Mouse (Mus musculus) forebrain, postnatal 0 days (tissue): ENCODE results near the gene Arid1b. TPM values are rescaled to one million over a fixed set of nuclear protein-coding genes. Genes with fewer than 3 reads are reported as not detected.

Experiments
- ATAC-seq: fragments of 200-750 bp; cut with Nextera tagmentation; 2 replicates; pipeline ENCODE4 v1.8.0; 2017; ENCODE audit warnings: mild to moderate bottlenecking, moderate library complexity
- DNase-seq: peaks from one replicate; pipeline ENCODE4 v3.0.0-alpha.2; 2015
- H3K27ac ChIP-seq: fragments of 300-500 bp; sonication (generic); 2 replicates; pipeline ENCODE4 v1.5.1; 2014; ENCODE audit warnings: low read depth, mild to moderate bottlenecking, antibody characterized with exemption, low read length, moderate library complexity, mixed read lengths
- H3K27me3 ChIP-seq: fragments of 300-500 bp; sonication (generic); 2 replicates; pipeline ENCODE4 v1.6.1; 2014; ENCODE audit warnings: mild to moderate bottlenecking, low read length, mixed read lengths; ENCODE audit not compliant: insufficient read depth
- H3K36me3 ChIP-seq: fragments of 300-500 bp; sonication (generic); 2 replicates; pipeline ENCODE4 v1.6.1; 2014; ENCODE audit warnings: mild to moderate bottlenecking, moderate library complexity; ENCODE audit not compliant: insufficient read depth
- H3K4me1 ChIP-seq: fragments of 300-500 bp; sonication (generic); 2 replicates; pipeline ENCODE4 v1.6.1; 2014; ENCODE audit warnings: antibody characterized with exemption; ENCODE audit not compliant: insufficient read depth
- H3K4me2 ChIP-seq: fragments of 300-500 bp; sonication (generic); 2 replicates; pipeline ENCODE4 v1.6.1; 2014; ENCODE audit warnings: low read depth, mild to moderate bottlenecking, moderate library complexity
- H3K4me3 ChIP-seq: fragments of 300-500 bp; sonication (generic); 2 replicates; pipeline ENCODE4 v1.5.1; 2014; ENCODE audit warnings: low read depth, low read length, mixed read lengths
- H3K9ac ChIP-seq: fragments of 300-500 bp; sonication (generic); 2 replicates; pipeline ENCODE4 v1.6.1; 2014; ENCODE audit warnings: mild to moderate bottlenecking
- H3K9me3 ChIP-seq: fragments of 300-500 bp; sonication (generic); 2 replicates; pipeline ENCODE4 v1.6.1; 2016; ENCODE audit warnings: low read length
- CTCF ChIP-seq: sonication (generic); IDR thresholded peaks from 2 replicates; pipeline ENCODE4 v1.5.1; 2016; ENCODE audit warnings: antibody characterized with exemption, control low read depth, low read depth
- WGBS: fragments of 180-500 bp; shearing (Covaris S2); extraction: QIAGEN DNeasy Blood & Tissue Kit; methylation state at CpG from one replicate; pipeline ENCODE4 v1.1.7; 2014; 5-methylcytosine and 5-hydroxymethylcytosine counted together
- polyA plus RNA-seq: library from polyadenylated mRNA; unstranded; fragments of >200 nt; fragmentation: Nextera tagmentation; extraction: Ambion mirVana; gene quantifications from 2 replicates; pipeline ENCODE4 v1.2.1, GENCODE M21; 2015
- total RNA-seq: library from RNA; depleted of rRNA; stranded (reverse); fragments of >200 nt; gene quantifications from 2 replicates; pipeline ENCODE4 v1.2.3, GENCODE M21; 2014

Arid1b gene
- total and polyA plus RNA-seq, 2 experiments from 2014 or later: 10.5 to 51.6 TPM

- Histone ChIP-seq H3K27me3 (no peaks in the 10 kb centered on the region), H3K4me2 (no peak overlapping the region), H3K9me3 (no peaks in the 10 kb centered on the region), H3K4me3 (no peak overlapping the region), H3K9ac (no peak overlapping the region), H3K4me1 (peaks cover 6% of the 10 kb centered on the region), H3K36me3 (peaks cover 17% of the 10 kb centered on the region), H3K27ac (no peak overlapping the region)
- WGBS: 85% methylated on average over 10 of the region's 10 CpGs
- no peak for TF ChIP-seq CTCF
- DNase-seq (no peak), ATAC-seq (no peak)
Measured at GRCm38 (mm10) chr17:5305783-5306477, 311.8 kb downstream of the Arid1b start.

GRCm38 (mm10) chr17:5309930-5310329, 315.8 kb downstream of the Arid1b start:
- no peak overlapping the region for H3K9ac ChIP-seq
- H3K36me3 ChIP-seq: peaks cover 24% of the 10 kb centered on the region
- WGBS: 4% methylated on average over 5 of the region's 5 CpGs
- no peaks in the 10 kb centered on the region for H3K9me3 ChIP-seq
- peaks cover 13% of the 10 kb centered on the region for H3K4me1 ChIP-seq
- H3K4me2 ChIP-seq: no peak overlapping the region
- H3K27me3 ChIP-seq: no peaks in the 10 kb centered on the region
- DNase-seq: no peak
- ATAC-seq: peak; percentile 79
- no peak overlapping the region for H3K4me3 ChIP-seq
- H3K27ac ChIP-seq: peak overlapping the region; percentile 62
- no peak for TF ChIP-seq CTCF

- Histone ChIP-seq H3K9me3 (no peaks in the 10 kb centered on the region), H3K27me3 (no peaks in the 10 kb centered on the region), H3K9ac (no peak overlapping the region), H3K27ac (peak overlapping the region; percentile 57), H3K4me2 (peak overlapping the region; percentile 15; the same call in 1 of the 2 replicates), H3K36me3 (peaks cover 24% of the 10 kb centered on the region), H3K4me1 (peaks cover 13% of the 10 kb centered on the region), H3K4me3 (no peak overlapping the region)
- DNase-seq (peak; percentile 67), ATAC-seq (peak; percentile 90)
- TF ChIP-seq CTCF: no peak
- WGBS: 16% methylated on average over 11 of the region's 11 CpGs
Measured at GRCm38 (mm10) chr17:5310425-5310888, 316.3 kb downstream of the Arid1b start.

GRCm38 (mm10) chr17:5311062-5311461, 316.9 kb downstream of the Arid1b start:
- no peaks in the 10 kb centered on the region for H3K27me3 ChIP-seq
- TF ChIP-seq CTCF: no peak
- peaks cover 18% of the 10 kb centered on the region for H3K36me3 ChIP-seq
- WGBS: 82% methylated on average over 7 of the region's 7 CpGs
- no peak overlapping the region for H3K4me2 ChIP-seq
- ATAC-seq: no peak
- no peaks in the 10 kb centered on the region for H3K9me3 ChIP-seq
- H3K27ac ChIP-seq: peak overlapping the region; percentile 57; the same call in 1 of the 2 replicates
- DNase-seq: no peak
- no peak overlapping the region for H3K9ac ChIP-seq
- H3K4me1 ChIP-seq: peaks cover 13% of the 10 kb centered on the region
- no peak overlapping the region for H3K4me3 ChIP-seq

- H3K4me3 ChIP-seq: no peak overlapping the region
- no peaks in the 10 kb centered on the region for H3K9me3 ChIP-seq
- DNase-seq (no peak), ATAC-seq (no peak)
- H3K27ac ChIP-seq: peak overlapping the region; percentile 29; the same call in 1 of the 2 replicates
- peaks cover 10% of the 10 kb centered on the region; the same call in 1 of the 2 replicates for H3K36me3 ChIP-seq
- no peak for TF ChIP-seq CTCF
- peaks cover 13% of the 10 kb centered on the region for H3K4me1 ChIP-seq
- H3K27me3 ChIP-seq: no peaks in the 10 kb centered on the region
- no peak overlapping the region for H3K4me2 ChIP-seq
- H3K9ac ChIP-seq: no peak overlapping the region
- WGBS: 55% methylated on average over 5 of the region's 5 CpGs
Measured at GRCm38 (mm10) chr17:5312307-5312706, 318.2 kb downstream of the Arid1b start.

- Histone ChIP-seq H3K4me2 (no peak overlapping the region), H3K4me1 (peaks cover 13% of the 10 kb centered on the region), H3K9ac (no peak overlapping the region), H3K4me3 (no peak overlapping the region), H3K36me3 (peaks cover 23% of the 10 kb centered on the region; the same call in 1 of the 2 replicates), H3K27ac (no peak overlapping the region), H3K27me3 (no peaks in the 10 kb centered on the region), H3K9me3 (no peaks in the 10 kb centered on the region)
- no peak for TF ChIP-seq CTCF
- WGBS: 56% methylated on average over 7 of the region's 7 CpGs
- no peak for ATAC-seq
- no peak for DNase-seq
Measured at GRCm38 (mm10) chr17:5314735-5315134, 320.6 kb downstream of the Arid1b start.

- H3K36me3 ChIP-seq: peaks cover 31% of the 10 kb centered on the region
- H3K9me3 ChIP-seq: no peaks in the 10 kb centered on the region
- no peak overlapping the region for H3K4me3 ChIP-seq
- H3K27ac ChIP-seq: no peak overlapping the region
- 89% methylated on average over 7 of the region's 7 CpGs for WGBS
- H3K4me1 ChIP-seq: 0 out of 2 replicates have a peak, but pooled peaks cover 3% of the 10 kb centered on the region
- DNase-seq (no peak), ATAC-seq (0 out of 2 replicates have a peak, but pooled peaks have one; percentile 14)
- no peak overlapping the region for H3K9ac ChIP-seq
- peak; percentile 41; the same call in 1 of the 2 replicates for TF ChIP-seq CTCF
- H3K27me3 ChIP-seq: no peaks in the 10 kb centered on the region
- H3K4me2 ChIP-seq: no peak overlapping the region
Measured at GRCm38 (mm10) chr17:5316489-5316888, 322.4 kb downstream of the Arid1b start.
